Mouse (Mus musculus) hindbrain, embryonic 14.5 days (tissue): Measurements from ENCODE around the gene Aplp2. TPM values are rescaled to one million over a fixed set of nuclear protein-coding genes. Genes with fewer than 3 reads are reported as not detected.

ENCODE experiments used
- ATAC-seq: fragments of 200-750 bp; cut with Nextera tagmentation; 2 replicates; pipeline ENCODE4 v1.8.0; 2017; ENCODE audit warnings: moderate number of reproducible peaks, mild to moderate bottlenecking, moderate TSS enrichment, moderate library complexity; ENCODE audit not compliant: low FRiP score
- DNase-seq: peaks from one replicate; pipeline ENCODE4 v3.0.0-alpha.2; 2015; ENCODE audit warnings: low spot score
- H3K27ac ChIP-seq: fragments of 300-500 bp; sonication (generic); 2 replicates; pipeline ENCODE4 v1.5.1; 2014; ENCODE audit warnings: mild to moderate bottlenecking, moderate library complexity
- H3K27me3 ChIP-seq: fragments of 300-500 bp; sonication (generic); 2 replicates; pipeline ENCODE4 v1.6.1; 2014; ENCODE audit warnings: mild to moderate bottlenecking, low read length, mixed read lengths; ENCODE audit not compliant: control insufficient read depth, insufficient read depth
- H3K36me3 ChIP-seq: fragments of 300-500 bp; sonication (generic); replicated peaks from 2 replicates; pipeline ENCODE4 v1.6.1; 2014; ENCODE audit not compliant: control insufficient read depth, insufficient read depth
- H3K4me1 ChIP-seq: fragments of 300-500 bp; sonication (generic); replicated peaks from 2 replicates; pipeline ENCODE4 v1.6.1; 2014; ENCODE audit warnings: antibody characterized with exemption, low read length, mixed read lengths; ENCODE audit not compliant: control insufficient read depth, insufficient read depth
- H3K4me2 ChIP-seq: fragments of 300-500 bp; sonication (generic); replicated peaks from 2 replicates; pipeline ENCODE4 v1.6.1; 2014; ENCODE audit warnings: mild to moderate bottlenecking, moderate library complexity
- H3K4me3 ChIP-seq: fragments of 300-500 bp; sonication (generic); replicated peaks from 2 replicates; pipeline ENCODE4 v1.5.1; 2014; ENCODE audit warnings: mild to moderate bottlenecking, low read length
- H3K9ac ChIP-seq: fragments of 300-500 bp; sonication (generic); 2 replicates; pipeline ENCODE4 v1.6.1; 2014
- H3K9me3 ChIP-seq: fragments of 300-500 bp; sonication (generic); 2 replicates; pipeline ENCODE4 v1.6.1; 2016; ENCODE audit warnings: low read length; ENCODE audit not compliant: control insufficient read depth
- WGBS: fragments of 180-500 bp; shearing (Covaris S2); extraction: QIAGEN DNeasy Blood & Tissue Kit; methylation state at CpG from one replicate; pipeline ENCODE4 v1.1.7; 2014; 5-methylcytosine and 5-hydroxymethylcytosine counted together
- polyA plus RNA-seq: library from polyadenylated mRNA; unstranded; fragments of >200 nt; fragmentation: Nextera tagmentation; extraction: Ambion mirVana; gene quantifications from 2 replicates; pipeline ENCODE4 v1.2.1, GENCODE M21; 2014

The Aplp2 gene
- polyA plus RNA-seq, 1 experiment from 2014 or later = 398 TPM

DNA sequence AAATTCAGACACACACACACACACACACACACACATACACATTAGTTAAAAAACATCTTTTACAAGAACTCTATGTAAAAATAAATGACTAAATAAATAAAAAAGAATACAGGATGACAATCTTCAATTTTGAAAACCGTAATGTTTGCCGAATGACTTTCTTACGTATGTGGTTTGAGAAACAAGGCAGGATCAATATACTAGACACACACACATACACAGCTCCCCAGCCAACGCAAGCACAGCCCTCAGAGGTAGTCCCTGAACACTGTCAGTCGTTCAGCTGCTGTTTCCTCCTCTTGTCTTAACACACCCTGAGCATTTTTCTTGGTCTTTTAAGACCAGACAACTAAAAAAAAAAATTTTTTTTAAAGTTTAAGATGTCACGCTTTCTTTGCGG lies 19.2 kb downstream of the Aplp2 start:
- H3K4me1 ChIP-seq = no peaks in the 10 kb centered on the region
- H3K27ac ChIP-seq = no peak overlapping the region
- no peak overlapping the region for H3K9ac ChIP-seq
- no peaks in the 10 kb centered on the region for H3K36me3 ChIP-seq
- H3K27me3 ChIP-seq = no peaks in the 10 kb centered on the region
- H3K4me2 ChIP-seq = no peak overlapping the region
- ATAC-seq (no peak), DNase-seq (no peak)
- no peak overlapping the region for H3K4me3 ChIP-seq
- 92% methylated on average over 7 of the region's 7 CpGs for WGBS
- H3K9me3 ChIP-seq = 0 out of 2 replicates have a peak, but pooled peaks cover 4% of the 10 kb centered on the region

DNA sequence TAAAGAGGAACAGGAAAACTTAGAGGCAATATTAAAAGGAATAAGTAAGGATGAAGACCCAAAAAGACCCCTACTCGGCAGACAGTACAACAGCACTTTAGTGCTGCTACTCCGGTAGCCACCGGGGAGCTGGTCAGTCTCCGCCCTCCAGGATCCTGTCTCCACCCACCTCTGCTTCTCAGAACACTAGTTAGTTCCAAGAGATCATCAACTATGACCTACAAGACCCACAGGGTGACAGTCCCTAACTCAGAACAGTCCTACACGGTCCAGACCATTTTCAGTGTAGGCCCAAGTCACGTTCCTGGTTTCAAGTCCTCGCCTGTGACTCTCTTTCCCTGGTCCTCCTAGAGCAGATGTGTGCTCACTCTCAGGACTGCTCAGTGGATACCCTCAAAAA lies 20.1 kb downstream of the Aplp2 start:
- DNase-seq (no peak), ATAC-seq (no peak)
- H3K4me3 ChIP-seq = no peak overlapping the region
- no peaks in the 10 kb centered on the region for H3K4me1 ChIP-seq
- H3K9ac ChIP-seq = no peak overlapping the region
- 81% methylated on average over 7 of the region's 7 CpGs for WGBS
- H3K27ac ChIP-seq = no peak overlapping the region
- no peaks in the 10 kb centered on the region for H3K27me3 ChIP-seq
- 0 out of 2 replicates have a peak, but pooled peaks cover 4% of the 10 kb centered on the region for H3K9me3 ChIP-seq
- H3K4me2 ChIP-seq = no peak overlapping the region
- no peaks in the 10 kb centered on the region for H3K36me3 ChIP-seq

DNA sequence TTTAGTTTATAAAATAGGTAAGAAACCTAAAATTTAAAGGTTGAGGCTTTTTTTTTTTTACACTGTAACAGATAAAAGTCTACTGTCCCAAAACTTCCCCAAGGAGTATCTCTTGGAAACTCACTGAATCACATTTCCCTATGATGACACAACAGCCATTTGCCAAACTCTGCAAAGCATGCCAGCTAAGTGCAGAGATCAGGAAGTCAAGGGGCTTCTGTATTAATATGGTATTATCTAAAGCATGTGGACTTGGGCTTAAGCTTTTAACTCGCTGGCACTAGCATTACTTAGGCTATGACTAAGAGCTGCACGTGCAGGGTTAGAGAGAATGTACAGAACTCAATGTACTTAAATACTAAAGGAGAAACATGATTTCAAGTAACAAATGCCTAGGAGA lies 22.4 kb downstream of the Aplp2 start:
- Histone ChIP-seq H3K4me1 (no peaks in the 10 kb centered on the region), H3K9me3 (no peaks in the 10 kb centered on the region), H3K4me2 (no peak overlapping the region), H3K36me3 (no peaks in the 10 kb centered on the region), H3K27me3 (no peaks in the 10 kb centered on the region), H3K9ac (no peak overlapping the region), H3K27ac (no peak overlapping the region), H3K4me3 (no peak overlapping the region)
- ATAC-seq (no peak), DNase-seq (no peak)
- WGBS = 86% methylated on average over 2 of the region's 2 CpGs

DNA sequence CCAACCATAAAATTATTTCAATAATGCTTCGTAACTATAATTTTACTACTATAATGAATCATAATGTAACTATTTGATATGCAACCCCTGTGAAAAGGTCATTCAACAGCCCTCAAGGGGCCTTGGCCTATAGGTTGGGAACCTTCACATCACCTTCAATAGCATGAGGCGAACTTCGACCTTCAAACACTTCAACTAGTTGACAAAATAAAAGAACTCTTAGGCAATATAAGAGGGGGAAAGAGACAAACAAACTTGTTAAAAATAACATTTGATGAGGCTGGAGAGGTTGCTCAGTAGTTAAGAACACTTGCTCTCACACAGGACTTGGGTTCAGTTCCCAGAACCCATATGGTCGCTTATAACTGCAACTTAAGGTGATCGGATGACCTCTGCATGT lies 27.2 kb downstream of the Aplp2 start:
- H3K36me3 ChIP-seq = no peaks in the 10 kb centered on the region
- no peaks in the 10 kb centered on the region for H3K9me3 ChIP-seq
- H3K9ac ChIP-seq = no peak overlapping the region
- 94% methylated on average over 5 of the region's 5 CpGs for WGBS
- H3K27ac ChIP-seq = no peak overlapping the region
- ATAC-seq (no peak), DNase-seq (no peak)
- H3K27me3 ChIP-seq = no peaks in the 10 kb centered on the region
- no peaks in the 10 kb centered on the region; the same call in 1 of the 2 replicates for H3K4me1 ChIP-seq
- no peak overlapping the region for H3K4me2 ChIP-seq
- no peak overlapping the region for H3K4me3 ChIP-seq

DNA sequence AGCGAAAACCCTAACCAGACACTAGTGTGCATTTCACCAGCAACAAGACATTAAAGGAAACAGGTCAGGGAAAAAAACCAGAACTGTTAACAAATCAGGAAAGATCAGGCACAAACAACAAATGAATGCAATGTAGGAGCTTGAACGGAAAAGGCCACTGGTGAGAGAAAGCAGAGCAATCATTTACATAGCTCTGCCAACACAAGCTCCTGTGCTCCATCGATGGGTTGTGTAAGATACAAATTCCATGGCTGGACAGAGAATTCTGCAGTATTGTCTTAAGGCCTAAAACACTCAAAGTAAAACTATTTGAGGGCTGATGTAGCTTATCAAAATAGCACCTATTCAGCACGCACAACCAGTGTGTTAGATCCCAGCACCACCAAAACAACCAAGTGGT lies 28.6 kb downstream of the Aplp2 start:
- ATAC-seq (no peak), DNase-seq (no peak)
- Histone ChIP-seq H3K4me2 (no peak overlapping the region), H3K9me3 (no peaks in the 10 kb centered on the region), H3K36me3 (no peaks in the 10 kb centered on the region), H3K27ac (no peak overlapping the region), H3K9ac (no peak overlapping the region), H3K4me1 (peaks cover 2% of the 10 kb centered on the region; the same call in 1 of the 2 replicates), H3K4me3 (no peak overlapping the region), H3K27me3 (no peaks in the 10 kb centered on the region)
- 87% methylated on average over 4 of the region's 4 CpGs for whole genome bisulfite sequencing

DNA sequence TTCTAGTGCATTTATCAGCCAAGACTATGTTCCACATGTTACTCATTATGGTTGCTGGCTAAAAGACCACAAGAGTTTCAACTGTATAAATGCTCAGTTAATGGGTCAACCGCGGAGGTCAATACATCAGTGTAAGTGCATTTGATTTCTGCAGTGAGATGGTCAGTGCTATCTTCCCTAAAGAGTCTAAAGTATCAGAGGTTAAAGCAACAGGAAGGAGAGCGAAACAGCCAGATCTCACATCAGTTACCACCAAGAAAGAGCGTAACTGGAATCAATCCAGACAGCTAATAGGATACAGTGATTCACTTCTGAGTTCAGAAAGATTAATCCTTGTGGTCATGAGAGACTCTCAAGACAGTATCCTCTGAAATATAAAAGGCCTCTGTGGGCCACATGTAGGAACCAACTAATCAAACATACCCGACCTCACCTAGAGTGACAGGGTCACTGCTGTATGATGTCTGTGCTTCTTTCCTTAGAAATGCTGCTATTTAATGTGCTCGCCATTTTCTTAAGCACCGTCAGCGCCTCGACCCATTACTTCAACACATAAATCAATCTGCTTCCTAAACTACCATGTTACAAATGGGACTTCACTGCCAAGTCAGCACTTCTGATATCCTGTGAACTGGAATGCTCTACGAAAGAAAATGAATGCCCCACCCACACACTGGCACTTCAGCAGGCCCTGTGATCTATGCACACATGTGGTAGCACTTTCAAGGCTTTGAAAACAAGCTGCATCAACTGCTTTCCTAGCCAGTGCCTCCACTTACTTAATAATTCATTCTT lies 30.1 kb downstream of the Aplp2 start:
- 77% methylated on average over 10 of the region's 10 CpGs for WGBS
- H3K27ac ChIP-seq = no peak overlapping the region
- H3K36me3 ChIP-seq = no peaks in the 10 kb centered on the region
- ATAC-seq = no peak
- no peak for DNase-seq
- no peaks in the 10 kb centered on the region for H3K9me3 ChIP-seq
- no peak overlapping the region for H3K4me2 ChIP-seq
- H3K4me3 ChIP-seq = no peak overlapping the region
- no peaks in the 10 kb centered on the region for H3K27me3 ChIP-seq
- H3K9ac ChIP-seq = no peak overlapping the region
- H3K4me1 ChIP-seq = peaks cover 12% of the 10 kb centered on the region; the same call in 1 of the 2 replicates

DNA sequence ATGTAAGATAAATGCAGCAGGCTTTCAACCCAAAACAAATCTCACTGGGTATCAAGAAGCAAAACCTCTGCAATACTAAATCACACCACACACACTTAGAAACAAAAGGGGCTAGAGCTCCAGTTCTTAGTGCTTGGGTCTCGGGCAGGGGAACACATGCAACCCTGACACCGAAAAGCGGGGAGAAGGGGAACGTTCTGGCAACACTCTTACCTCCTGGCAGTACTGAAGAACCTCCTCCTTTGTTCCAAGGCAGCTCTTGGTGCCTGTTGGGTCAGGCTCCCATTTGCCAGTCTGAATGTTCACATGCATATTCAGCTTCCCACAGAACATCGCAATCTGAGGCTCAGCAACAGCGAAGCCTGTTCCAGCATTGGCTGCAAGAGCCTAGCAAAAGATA lies 33.9 kb downstream of the Aplp2 start:
- Histone ChIP-seq H3K4me2 (no peak overlapping the region), H3K4me3 (no peak overlapping the region), H3K9me3 (no peaks in the 10 kb centered on the region), H3K36me3 (peaks cover 4% of the 10 kb centered on the region; the same call in 1 of the 2 replicates), H3K27me3 (no peaks in the 10 kb centered on the region), H3K27ac (peak overlapping the region; percentile 34; the same call in 1 of the 2 replicates), H3K9ac (no peak overlapping the region), H3K4me1 (peaks cover 19% of the 10 kb centered on the region; the same call in 1 of the 2 replicates)
- WGBS = 82% methylated on average over 6 of the region's 6 CpGs
- no peak for ATAC-seq
- no peak for DNase-seq

DNA sequence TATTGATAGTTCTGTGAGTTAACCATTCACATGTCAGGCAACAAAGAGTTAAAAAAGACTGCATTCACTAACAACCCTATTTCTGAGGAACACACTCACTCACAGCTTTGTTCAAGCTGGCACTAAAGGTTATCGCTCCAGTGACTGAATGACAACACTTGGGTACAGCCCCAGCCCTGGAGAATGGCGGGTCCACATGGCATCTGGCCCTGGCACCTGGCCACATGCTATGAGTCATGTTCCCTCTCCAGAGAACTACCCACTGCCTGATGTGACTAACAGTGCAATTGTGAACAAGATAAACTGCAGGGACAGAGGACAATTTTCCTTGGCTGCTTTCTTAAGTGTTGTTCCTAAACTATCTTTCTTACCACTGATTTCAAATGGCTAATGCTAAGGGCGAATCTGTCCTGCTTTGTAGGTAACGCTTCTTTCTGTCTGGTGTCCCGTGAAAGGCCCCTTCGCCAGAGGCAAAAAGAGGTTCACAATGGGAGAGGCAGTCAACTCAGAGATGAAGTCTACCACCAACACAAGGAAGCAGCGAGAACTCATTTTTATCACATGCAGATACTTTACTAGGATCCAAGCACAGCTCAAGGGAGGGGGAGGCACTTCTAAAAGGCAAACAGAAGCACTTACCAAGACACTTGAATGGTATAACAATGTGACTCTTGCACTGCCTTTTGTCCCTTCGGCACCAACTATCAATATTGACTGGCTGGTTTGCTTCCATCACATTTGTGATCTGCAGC lies 35.1 kb downstream of the Aplp2 start:
- Histone ChIP-seq H3K27ac (peak overlapping the region; percentile 14; the same call in 1 of the 2 replicates), H3K4me1 (peaks cover 19% of the 10 kb centered on the region; the same call in 1 of the 2 replicates), H3K9ac (no peak overlapping the region), H3K4me3 (no peak overlapping the region), H3K9me3 (no peaks in the 10 kb centered on the region), H3K27me3 (no peaks in the 10 kb centered on the region), H3K36me3 (peaks cover 10% of the 10 kb centered on the region), H3K4me2 (no peak overlapping the region)
- peak; percentile 70; the same call in 1 of the 2 replicates for ATAC-seq
- WGBS = 70% methylated on average over 8 of the region's 8 CpGs
- DNase-seq = peak; percentile 50

DNA sequence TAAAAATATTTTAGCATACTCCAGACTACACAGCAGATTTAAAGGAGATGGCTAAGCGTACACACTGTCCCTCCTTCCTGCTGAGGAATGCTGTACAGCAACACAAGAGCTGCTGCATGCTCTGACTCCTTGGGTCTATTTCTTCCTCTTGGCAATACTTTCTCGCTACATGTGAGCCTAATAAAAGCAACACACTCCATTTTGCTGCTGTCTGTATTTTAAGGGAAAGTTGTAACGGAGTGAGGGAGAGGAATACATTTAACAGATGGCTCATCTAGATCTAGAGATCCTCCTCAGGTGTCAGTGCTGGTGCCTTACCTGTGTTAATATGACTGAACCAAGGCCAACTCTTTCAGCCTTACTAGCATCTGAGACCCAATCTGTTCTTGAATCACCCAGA lies 35.6 kb downstream of the Aplp2 start:
- peaks cover 15% of the 10 kb centered on the region for H3K36me3 ChIP-seq
- no peak for DNase-seq
- peaks cover 19% of the 10 kb centered on the region; the same call in 1 of the 2 replicates for H3K4me1 ChIP-seq
- no peaks in the 10 kb centered on the region for H3K9me3 ChIP-seq
- ATAC-seq = peak; percentile 4; the same call in 1 of the 2 replicates
- no peak overlapping the region for H3K4me2 ChIP-seq
- WGBS = 85% methylated on average over 3 of the region's 3 CpGs
- 0 out of 2 replicates have a peak overlapping the region, but pooled peaks have one; percentile 14 for H3K27ac ChIP-seq
- no peaks in the 10 kb centered on the region for H3K27me3 ChIP-seq
- H3K9ac ChIP-seq = no peak overlapping the region
- no peak overlapping the region for H3K4me3 ChIP-seq
